Comparison of ENCODE assay signal across 11 mouse cellular contexts in genomic region chr13:119625952-119626351, GRCm38 (mm10). TPM values are rescaled to one million over a fixed set of nuclear protein-coding genes. Genes with fewer than 3 reads are reported as not detected.
DNase-seq lines count a peak whose midpoint lies in the region; ATAC-seq and TF ChIP-seq lines count a peak whose summit lies in the region.
"Not testable (repeated sequence)": the region's sequence is repeated elsewhere in the genome, so short reads cannot be mapped to it uniquely, and the experiment has no call there.
"Had no signal": no experiment of that assay in that cellular context is flagged by ENCODE, and none has a peak within 500 bp of the region (broad histone marks: within the 10 kb centered on the region; RNA-seq: fewer than 3 reads in every experiment).

No protein-coding gene starts in this region.

- not testable (repeated sequence) for H3K4me1 ChIP-seq in intestine, postnatal 0 days (replicated peaks; ENCODE audit: control insufficient read depth, insufficient read depth, low read length); stomach, postnatal 0 days (replicated peaks; ENCODE audit: control insufficient read depth, insufficient read depth)

- peak; percentile 69 for TF ChIP-seq CTCF in intestine, postnatal 0 days (IDR thresholded peaks at IDR 0.05; ENCODE audit: low read depth)
- peak; percentile 59 for TF ChIP-seq CTCF in stomach, postnatal 0 days (IDR thresholded peaks at IDR 0.05; ENCODE audit: low read depth)

- DNase-seq in A20 (ENCODE audit: low read depth, low spot score) (peak; percentile 59), adipocyte (ENCODE audit: low spot score) (peak; percentile 37)
- peak; percentile 50 to 70 for DNase-seq in cerebellum, postnatal 14 days
- DNase-seq in gastrocnemius, postnatal 10 days, result peak; percentile 10
- DNase-seq in kidney, postnatal 4 days, result peak; percentile 56 to 67
- DNase-seq in lung, postnatal 36 days, result peak; percentile 42
- DNase-seq in stomach, postnatal 0 days (ENCODE audit: low spot score), result not testable (repeated sequence)

- not testable (repeated sequence) for H3K27ac ChIP-seq in intestine, postnatal 0 days (ENCODE audit: low read depth, low read length); stomach, postnatal 0 days (replicated peaks)

- TF ChIP-seq EP300 in stomach, postnatal 0 days (optimal IDR thresholded peaks at IDR 0.05), result not testable (repeated sequence)

- H3K9ac ChIP-seq in intestine, postnatal 0 days (ENCODE audit: low read depth, low read length); stomach, postnatal 0 days (ENCODE audit: low read length): not testable (repeated sequence)

- not testable (repeated sequence) for H3K9me3 ChIP-seq in intestine, postnatal 0 days (ENCODE audit: control insufficient read depth); stomach, postnatal 0 days (ENCODE audit: control insufficient read depth, low read length)

- H3K27me3 ChIP-seq in intestine, postnatal 0 days (replicated peaks; ENCODE audit: control insufficient read depth, insufficient read depth, low read length); stomach, postnatal 0 days (ENCODE audit: control insufficient read depth, insufficient read depth, low read length): not testable (repeated sequence)

- WGBS in intestine, postnatal 0 days, result 74% methylated on average over 5 of the region's 5 CpGs
- WGBS in stomach, postnatal 0 days, result 83% methylated on average over 5 of the region's 5 CpGs

- not testable (repeated sequence) for H3K36me3 ChIP-seq in intestine, postnatal 0 days (ENCODE audit: control insufficient read depth, insufficient read depth); stomach, postnatal 0 days (ENCODE audit: control insufficient read depth, insufficient read depth, low read length)

- not testable (repeated sequence) for H3K4me3 ChIP-seq in intestine, postnatal 0 days (ENCODE audit: low read depth, low read length); stomach, postnatal 0 days (ENCODE audit: low read depth, low read length)

- ATAC-seq in intestine, postnatal 0 days, result not testable (repeated sequence)
- 0 out of 2 replicates have a peak, but pooled peaks have one; percentile 38 for ATAC-seq in stomach, postnatal 0 days (ENCODE audit: low FRiP score, low TSS enrichment)

- H3K4me2 ChIP-seq in intestine, postnatal 0 days (replicated peaks; ENCODE audit: low read depth); stomach, postnatal 0 days (replicated peaks; ENCODE audit: low read depth): not testable (repeated sequence)

RNA-seq across cellular contexts. Expression of gene Ccl28, which starts 2.3 kb away (rescaled TPM):
- under 1 TPM; 0.19 to 0.23 TPM for total RNA-seq in gastrocnemius, postnatal 10 days (2021)
- 1.0 and 1.1 TPM in 2 replicates for polyA plus RNA-seq in intestine, postnatal 0 days (2015; fragmentation: Nextera tagmentation; extraction: Ambion mirVana)
- 0.10 and 0.31 TPM in 2 replicates for polyA plus RNA-seq in stomach, postnatal 0 days (2015; fragmentation: Nextera tagmentation; extraction: Ambion mirVana)
- polyA plus RNA-seq: embryonic facial prominence, embryonic 14.5 days; heart, embryonic 13.5 days; limb, embryonic 15.5 days had no signal
